Mouse (Mus musculus) thymus, adult 2 months (tissue): ENCODE results near the gene Katnb1.

Source experiments
- CTCF ChIP-seq: fragments of 200-500 bp; IDR thresholded peaks from 2 replicates; pipeline ENCODE4 v1.5.1; 2012; ENCODE audit warnings: mild to moderate bottlenecking, control low read depth, low read length, moderate library complexity, borderline replicate concordance; ENCODE audit not compliant: control insufficient read depth, poor library complexity, insufficient read depth; ENCODE audit errors: extremely low read depth
- POLR2A ChIP-seq: fragments of 200-500 bp; IDR thresholded peaks from 2 replicates; pipeline ENCODE4 v1.6.1; 2012; ENCODE audit warnings: mild to moderate bottlenecking, low read length, control low read depth, moderate library complexity; ENCODE audit not compliant: control insufficient read depth, poor library complexity, insufficient read depth; ENCODE audit errors: extremely low read depth

GRCm38 (mm10) chr8:95131983-95132382, 51.0 kb downstream of the Katnb1 start:
- TF ChIP-seq CTCF = no peak
- TF ChIP-seq POLR2A = no peak
